Mouse (Mus musculus): ENCODE measurements around the gene Car12. TPM values are rescaled to one million over a fixed set of nuclear protein-coding genes. Genes with fewer than 3 reads are reported as not detected.

Car12 gene
- polyA plus RNA-seq, 1 experiment from 2014 or later, result 7.3 TPM

DNA sequence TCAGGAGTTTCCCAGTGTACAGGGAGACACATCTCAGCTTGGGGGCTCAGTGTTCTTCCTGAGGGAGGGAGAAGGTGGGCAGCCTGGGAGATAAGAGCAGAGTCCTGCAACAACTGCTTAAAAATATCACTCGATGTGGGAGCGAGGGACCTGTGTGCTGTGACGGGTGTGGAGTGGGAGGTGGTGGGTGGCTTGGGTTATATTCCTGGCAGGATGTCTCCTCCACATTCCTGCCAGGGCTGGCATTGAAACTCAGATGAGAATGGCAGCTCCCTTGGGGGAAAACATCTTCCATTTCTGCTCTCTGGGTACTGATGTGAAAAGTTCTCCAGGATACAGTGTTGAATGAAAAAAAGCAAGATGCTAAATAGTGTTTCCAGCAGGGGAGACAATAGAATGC, 3.0 kb downstream of the Car12 start:
- Histone ChIP-seq H3K36me3 (ENCODE audit: control insufficient read depth, insufficient read depth) (no peaks in the 10 kb centered on the region), H3K4me3 (ENCODE audit: low read depth, low read length) (no peak overlapping the region), H3K27me3 (replicated peaks; ENCODE audit: control insufficient read depth, insufficient read depth, low read length) (no peaks in the 10 kb centered on the region), H3K9ac (ENCODE audit: low read depth, low read length) (no peak overlapping the region), H3K9me3 (ENCODE audit: control insufficient read depth) (no peaks in the 10 kb centered on the region), H3K4me2 (replicated peaks; ENCODE audit: low read depth) (no peak overlapping the region), H3K4me1 (replicated peaks; ENCODE audit: control insufficient read depth, insufficient read depth, low read length) (peaks cover 4% of the 10 kb centered on the region; the same call in 1 of the 2 replicates), H3K27ac (ENCODE audit: low read depth, low read length) (no peak overlapping the region)
- TF ChIP-seq CTCF (IDR thresholded peaks at IDR 0.05; ENCODE audit: low read depth), result no peak
- WGBS, result 81% methylated on average over 3 of the region's 3 CpGs
- ATAC-seq, result no peak

DNA sequence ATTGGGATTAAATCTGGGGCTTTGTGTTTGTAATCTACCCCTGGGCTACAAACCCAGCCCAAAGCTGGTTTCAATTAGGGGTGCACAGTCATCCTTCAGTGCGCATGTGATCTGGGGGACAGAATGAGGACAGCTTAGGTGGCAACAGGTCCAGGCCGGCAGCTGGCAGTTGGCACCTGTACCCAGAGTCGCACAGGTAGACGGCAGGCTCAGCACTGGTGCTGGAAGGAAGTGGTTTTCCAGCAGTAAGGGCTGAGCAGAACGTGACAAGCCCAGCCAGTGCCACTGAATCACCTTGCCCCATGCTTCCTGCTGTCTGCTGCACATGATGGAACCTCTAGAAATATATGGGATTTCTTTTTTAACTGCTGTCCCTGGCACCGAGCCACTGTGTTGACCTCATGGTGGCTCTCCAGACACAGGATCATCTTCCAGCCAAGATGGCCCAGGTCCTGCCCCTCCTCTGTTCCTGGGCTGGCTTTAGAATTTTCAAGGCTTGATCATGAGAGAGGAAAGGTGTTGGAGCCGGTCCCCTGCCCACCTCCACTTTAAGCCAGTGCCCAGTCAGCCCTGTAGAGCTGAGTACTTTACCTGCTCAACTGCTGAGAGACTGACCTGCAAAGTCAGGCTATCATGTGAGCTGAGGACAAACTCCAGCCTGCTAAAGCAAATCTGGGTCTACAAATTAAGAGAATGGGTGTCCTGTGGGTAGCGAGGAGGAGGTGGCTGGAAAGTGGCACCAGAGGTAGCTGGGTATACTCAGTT, 7.4 kb downstream of the Car12 start:
- ATAC-seq, result no peak
- no peak overlapping the region for H3K9ac ChIP-seq (ENCODE audit: low read depth, low read length)
- no peaks in the 10 kb centered on the region for H3K4me1 ChIP-seq (replicated peaks; ENCODE audit: control insufficient read depth, insufficient read depth, low read length)
- H3K9me3 ChIP-seq (ENCODE audit: control insufficient read depth), result no peaks in the 10 kb centered on the region
- 88% methylated on average over 8 of the region's 8 CpGs for WGBS
- no peak overlapping the region for H3K4me2 ChIP-seq (replicated peaks; ENCODE audit: low read depth)
- H3K27me3 ChIP-seq (replicated peaks; ENCODE audit: control insufficient read depth, insufficient read depth, low read length), result no peaks in the 10 kb centered on the region
- no peak for TF ChIP-seq CTCF (IDR thresholded peaks at IDR 0.05; ENCODE audit: low read depth)
- no peak overlapping the region for H3K4me3 ChIP-seq (ENCODE audit: low read depth, low read length)
- no peak overlapping the region for H3K27ac ChIP-seq (ENCODE audit: low read depth, low read length)
- no peaks in the 10 kb centered on the region for H3K36me3 ChIP-seq (ENCODE audit: control insufficient read depth, insufficient read depth)

DNA sequence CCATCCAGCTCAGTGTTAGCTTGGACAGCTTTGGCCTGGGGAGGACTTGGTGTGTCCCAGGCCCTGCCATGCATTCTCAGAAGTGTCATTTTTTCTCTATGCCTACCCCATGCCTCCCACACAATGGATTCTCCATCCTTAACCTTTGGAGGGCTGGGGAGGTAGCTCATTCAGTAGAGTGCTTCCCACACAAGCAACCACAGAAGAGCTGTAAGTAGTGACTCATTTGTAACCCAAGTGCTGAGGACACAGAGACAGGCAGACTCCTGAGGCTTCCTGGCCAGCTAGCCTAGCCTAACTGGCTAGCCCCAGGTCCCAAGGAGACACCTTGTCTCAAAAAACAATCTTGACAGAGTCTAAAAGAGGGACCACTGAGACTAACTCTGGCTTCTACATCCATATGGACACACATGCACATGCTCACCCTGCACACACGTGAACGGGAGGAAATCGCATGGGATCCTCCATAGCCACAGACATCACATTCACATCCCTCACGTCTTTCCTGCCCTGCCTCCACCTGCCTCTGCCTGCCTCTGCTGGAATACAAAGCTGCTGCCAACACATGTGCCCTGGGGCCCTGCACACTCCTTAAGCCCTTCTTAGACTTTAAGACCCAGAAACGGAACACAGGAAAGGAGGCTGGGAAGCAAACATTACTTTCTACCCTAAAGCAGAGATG, 8.8 kb downstream of the Car12 start:
- Histone ChIP-seq H3K4me1 (replicated peaks; ENCODE audit: control insufficient read depth, insufficient read depth, low read length) (no peaks in the 10 kb centered on the region), H3K27ac (ENCODE audit: low read depth, low read length) (no peak overlapping the region), H3K9ac (ENCODE audit: low read depth, low read length) (no peak overlapping the region), H3K36me3 (ENCODE audit: control insufficient read depth, insufficient read depth) (no peaks in the 10 kb centered on the region), H3K27me3 (replicated peaks; ENCODE audit: control insufficient read depth, insufficient read depth, low read length) (no peaks in the 10 kb centered on the region), H3K4me3 (ENCODE audit: low read depth, low read length) (no peak overlapping the region), H3K4me2 (replicated peaks; ENCODE audit: low read depth) (no peak overlapping the region), H3K9me3 (ENCODE audit: control insufficient read depth) (no peaks in the 10 kb centered on the region)
- TF ChIP-seq CTCF (IDR thresholded peaks at IDR 0.05; ENCODE audit: low read depth), result no peak
- no peak for ATAC-seq
- WGBS, result 77% methylated on average over 5 of the region's 5 CpGs

DNA sequence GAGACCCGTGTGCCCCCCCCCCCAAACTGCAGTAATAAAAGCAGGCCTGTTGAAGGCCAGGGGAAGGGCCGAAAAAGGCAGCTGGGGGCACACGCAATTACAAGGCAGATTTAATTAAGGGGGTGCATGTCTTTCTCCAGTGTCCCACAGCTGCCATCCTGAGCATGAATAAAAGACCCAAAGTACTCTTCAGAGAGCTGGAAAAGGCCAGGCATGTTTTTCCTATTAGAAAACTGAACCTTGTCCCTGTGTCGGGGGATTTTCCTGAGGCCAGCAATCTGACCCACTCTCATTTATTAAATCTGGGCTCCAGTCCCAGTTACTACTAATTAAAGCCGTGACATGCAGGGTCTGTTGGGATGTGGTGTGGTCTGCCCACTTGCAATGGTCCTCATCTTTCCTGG, 9.4 kb downstream of the Car12 start:
- H3K4me3 ChIP-seq (ENCODE audit: low read depth, low read length), result no peak overlapping the region
- ATAC-seq, result no peak

DNA sequence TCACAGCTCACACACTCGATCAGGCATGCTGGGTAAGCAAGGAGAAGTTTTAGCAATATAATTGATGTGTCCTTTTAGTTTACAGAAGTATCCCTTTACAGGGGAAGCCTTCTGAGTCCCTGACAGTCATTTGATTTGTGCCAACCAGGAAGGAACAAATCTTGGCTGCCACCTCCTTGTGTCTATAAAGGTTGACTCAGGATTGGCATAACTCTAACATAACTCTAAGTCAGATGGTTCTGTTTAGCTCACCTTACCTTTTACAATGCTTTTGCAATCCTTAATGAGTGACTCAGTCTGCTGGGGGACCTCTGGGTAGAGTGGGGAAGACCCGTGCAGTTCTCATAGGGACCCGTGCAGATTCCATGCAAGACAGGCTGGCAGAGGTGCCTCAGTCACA, 12.1 kb downstream of the Car12 start:
- TF ChIP-seq CTCF (IDR thresholded peaks at IDR 0.05; ENCODE audit: low read depth), result no peak
- no peak overlapping the region for H3K9ac ChIP-seq (ENCODE audit: low read depth, low read length)
- no peaks in the 10 kb centered on the region for H3K4me1 ChIP-seq (replicated peaks; ENCODE audit: control insufficient read depth, insufficient read depth, low read length)
- no peak for ATAC-seq
- no peak overlapping the region for H3K27ac ChIP-seq (ENCODE audit: low read depth, low read length)
- no peaks in the 10 kb centered on the region for H3K27me3 ChIP-seq (replicated peaks; ENCODE audit: control insufficient read depth, insufficient read depth, low read length)
- 66% methylated on average over 3 of the region's 3 CpGs for WGBS
- no peak overlapping the region for H3K4me3 ChIP-seq (ENCODE audit: low read depth, low read length)
- no peaks in the 10 kb centered on the region for H3K9me3 ChIP-seq (ENCODE audit: control insufficient read depth)
- no peak overlapping the region for H3K4me2 ChIP-seq (replicated peaks; ENCODE audit: low read depth)
- no peaks in the 10 kb centered on the region for H3K36me3 ChIP-seq (ENCODE audit: control insufficient read depth, insufficient read depth)

More for the DNA sequence above, 9.4 kb downstream of the Car12 start:
- no peak overlapping the region for H3K27ac ChIP-seq (ENCODE audit: low read depth, low read length)
- H3K4me1 ChIP-seq (replicated peaks; ENCODE audit: control insufficient read depth, insufficient read depth, low read length), result no peaks in the 10 kb centered on the region
- H3K9ac ChIP-seq (ENCODE audit: low read depth, low read length), result no peak overlapping the region
- TF ChIP-seq CTCF (IDR thresholded peaks at IDR 0.05; ENCODE audit: low read depth), result no peak
- H3K36me3 ChIP-seq (ENCODE audit: control insufficient read depth, insufficient read depth), result no peaks in the 10 kb centered on the region
- H3K4me2 ChIP-seq (replicated peaks; ENCODE audit: low read depth), result no peak overlapping the region
- no peaks in the 10 kb centered on the region for H3K9me3 ChIP-seq (ENCODE audit: control insufficient read depth)
- H3K27me3 ChIP-seq (replicated peaks; ENCODE audit: control insufficient read depth, insufficient read depth, low read length), result no peaks in the 10 kb centered on the region
- 65% methylated on average over 5 of the region's 5 CpGs for WGBS

DNA sequence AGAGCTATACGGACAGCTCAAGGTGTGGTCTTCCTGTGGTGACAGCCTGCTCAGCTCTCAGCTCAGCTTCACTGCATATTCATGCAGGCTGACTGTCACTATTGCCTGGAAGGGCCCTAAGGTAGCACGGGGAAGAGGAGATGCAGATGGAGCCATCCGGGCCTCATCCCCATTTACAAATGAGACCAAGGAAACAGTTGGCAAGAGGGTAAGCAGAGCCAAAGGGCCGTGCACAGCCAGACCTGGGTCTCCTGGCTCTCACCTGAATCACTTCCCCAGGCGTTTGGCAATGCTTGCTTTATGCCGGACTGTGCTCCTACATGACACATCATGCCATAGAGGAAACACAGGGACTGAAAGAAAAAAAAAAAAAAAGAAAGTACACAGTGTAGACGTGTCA, 13.8 kb downstream of the Car12 start:
- H3K4me1 ChIP-seq (replicated peaks; ENCODE audit: control insufficient read depth, insufficient read depth, low read length), result no peaks in the 10 kb centered on the region
- no peak overlapping the region for H3K4me2 ChIP-seq (replicated peaks; ENCODE audit: low read depth)
- TF ChIP-seq CTCF (IDR thresholded peaks at IDR 0.05; ENCODE audit: low read depth), result no peak
- H3K27ac ChIP-seq (ENCODE audit: low read depth, low read length), result no peak overlapping the region
- H3K9ac ChIP-seq (ENCODE audit: low read depth, low read length), result no peak overlapping the region
- no peak overlapping the region for H3K4me3 ChIP-seq (ENCODE audit: low read depth, low read length)
- no peaks in the 10 kb centered on the region for H3K27me3 ChIP-seq (replicated peaks; ENCODE audit: control insufficient read depth, insufficient read depth, low read length)
- 68% methylated on average over 7 of the region's 7 CpGs for WGBS
- H3K36me3 ChIP-seq (ENCODE audit: control insufficient read depth, insufficient read depth), result no peaks in the 10 kb centered on the region
- no peaks in the 10 kb centered on the region for H3K9me3 ChIP-seq (ENCODE audit: control insufficient read depth)
- no peak for ATAC-seq
